Mouse (Mus musculus): ENCODE measurements around the gene Espn.

GRCm38 (mm10) chr4:152121183-152121505, 31.0 kb downstream of the Espn start:
- TF ChIP-seq CTCF (IDR thresholded peaks at IDR 0.05; ENCODE audit: control insufficient read depth, insufficient read depth, insufficient replicate concordance, low read depth, low read length) (no peak), POLR2A (IDR thresholded peaks at IDR 0.05; ENCODE audit: control insufficient read depth, low read depth, low read length) (no peak)
